Mouse (Mus musculus) G1E (cell line): ENCODE measurements at regions not wholly inside any gene's neighbourhood (a gene's known extent, or its start where the extent isn't known, plus 50 kb on each side); places are given as distances from the start of the nearest gene placed in this dataset.

Source experiments
- CTCF ChIP-seq: IDR thresholded peaks from 2 replicates; pipeline ENCODE4 v1.5.1; 2012; ENCODE audit warnings: low read depth, low read length, inconsistent platforms, mixed read lengths
- GATA1 ChIP-seq: IDR thresholded peaks from 2 replicates; pipeline ENCODE4 v1.6.1; 2012; ENCODE audit warnings: borderline replicate concordance, low read length, inconsistent platforms, mixed read lengths
- GATA2 ChIP-seq: IDR thresholded peaks from 2 replicates; pipeline ENCODE4 v1.6.1; 2012; ENCODE audit warnings: low read depth, low read length, inconsistent platforms, borderline replicate concordance
- POLR2AphosphoS5 ChIP-seq: IDR thresholded peaks from 2 replicates; pipeline ENCODE4 v1.6.1; 2012; ENCODE audit warnings: low read depth, low read length, inconsistent platforms; ENCODE audit not compliant: insufficient replicate concordance
- TAL1 ChIP-seq: conservative IDR thresholded peaks from 2 replicates; pipeline ENCODE4 v1.6.1; 2012; ENCODE audit warnings: low read depth, low read length, inconsistent platforms, mixed read lengths

DNA sequence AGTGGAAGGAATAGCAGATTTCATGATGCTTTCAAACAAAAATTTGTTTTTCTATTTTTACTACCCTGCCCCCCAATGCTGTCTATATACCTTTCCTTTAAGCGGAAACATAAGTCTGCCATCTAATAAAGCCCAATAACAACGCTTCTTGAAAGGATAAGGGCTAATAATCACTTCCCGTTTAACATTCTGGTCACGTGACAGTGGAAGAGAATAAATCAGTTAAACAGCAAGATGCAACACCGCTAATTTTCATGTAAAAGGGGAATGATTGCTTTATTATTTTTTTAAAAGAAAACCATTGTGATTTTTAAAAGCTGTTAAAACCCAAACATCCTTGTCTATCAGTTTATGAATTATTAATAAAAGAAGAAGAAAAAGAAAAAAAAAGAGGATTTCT is 178.9 kb upstream of the Tle4 start:
- TF ChIP-seq CTCF (no peak), POLR2AphosphoS5 (no peak), GATA1 (no peak), TAL1 (no peak), GATA2 (no peak)
